Mouse (Mus musculus) A20 (cell line): ENCODE data around the gene Zfp691.

Source experiments
- DNase-seq: peaks from one replicate; pipeline ENCODE4 v3.0.0-alpha.2; 2011; ENCODE audit warnings: low read depth, low spot score

Zfp691 gene

DNA sequence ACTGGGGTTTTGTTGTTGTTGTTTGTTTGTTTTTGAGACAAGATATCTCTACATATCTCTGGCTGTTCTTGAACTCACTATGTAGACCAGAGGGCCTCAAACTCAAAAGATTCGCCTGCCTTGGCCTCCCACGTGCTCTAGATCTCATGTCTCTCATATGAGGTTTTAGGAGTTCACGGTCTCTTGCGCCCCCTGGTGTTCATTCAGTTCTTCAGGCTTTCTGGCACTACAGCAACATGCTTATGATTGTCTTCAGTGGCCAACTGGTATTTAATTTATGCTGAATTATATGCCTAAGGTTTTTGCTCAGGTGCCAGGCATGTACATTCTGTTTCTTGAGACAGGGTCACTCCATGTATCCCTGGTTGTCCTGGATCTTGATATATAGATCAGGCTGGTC, 6.3 kb downstream of the Zfp691 start:
- peak; percentile 87 for DNase-seq

GRCm38 (mm10) chr4:119167068-119167467, 6.9 kb downstream of the Zfp691 start:
- no peak for DNase-seq

DNA sequence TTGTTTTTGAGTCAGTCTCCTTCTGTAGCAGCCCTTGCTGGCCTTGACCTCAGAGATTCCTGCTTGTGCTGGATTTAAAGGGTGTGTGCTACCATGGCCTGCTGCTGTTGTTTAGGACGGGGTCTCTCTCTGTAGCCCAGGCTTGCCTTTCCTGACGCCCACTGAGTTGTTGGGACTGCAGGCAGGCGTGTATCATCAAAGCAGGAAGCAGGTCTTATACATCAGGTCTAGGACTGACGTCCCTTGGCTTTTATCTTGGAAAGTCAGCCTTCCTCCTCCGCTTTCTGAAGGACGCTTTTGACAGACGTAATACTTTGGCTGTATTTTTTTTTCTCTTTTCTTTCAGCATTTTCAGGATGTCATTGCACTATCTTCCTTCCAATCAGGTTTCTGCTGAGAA, 8.1 kb downstream of the Zfp691 start:
- no peak for DNase-seq

DNA sequence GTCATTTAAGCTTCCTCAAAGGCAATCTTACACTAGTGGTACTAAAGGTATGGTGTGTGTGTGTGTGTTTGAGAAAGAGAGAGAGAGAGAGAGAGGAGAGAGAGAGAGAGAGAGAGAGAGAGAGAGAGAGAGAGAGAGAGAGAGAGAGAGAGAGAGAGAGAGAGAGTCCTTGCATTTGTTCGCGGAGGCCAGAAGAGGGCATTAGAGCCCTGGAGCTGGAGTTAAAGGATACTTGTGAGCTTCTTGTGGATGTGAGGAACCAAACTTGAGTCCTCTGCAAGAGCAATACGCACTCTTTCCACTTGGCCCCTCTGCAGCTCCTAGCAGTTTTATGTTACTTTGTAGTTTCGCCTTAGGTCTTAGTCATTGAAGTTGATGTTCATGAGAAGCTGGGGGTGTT, 11.0 kb downstream of the Zfp691 start:
- no peak for DNase-seq

DNA sequence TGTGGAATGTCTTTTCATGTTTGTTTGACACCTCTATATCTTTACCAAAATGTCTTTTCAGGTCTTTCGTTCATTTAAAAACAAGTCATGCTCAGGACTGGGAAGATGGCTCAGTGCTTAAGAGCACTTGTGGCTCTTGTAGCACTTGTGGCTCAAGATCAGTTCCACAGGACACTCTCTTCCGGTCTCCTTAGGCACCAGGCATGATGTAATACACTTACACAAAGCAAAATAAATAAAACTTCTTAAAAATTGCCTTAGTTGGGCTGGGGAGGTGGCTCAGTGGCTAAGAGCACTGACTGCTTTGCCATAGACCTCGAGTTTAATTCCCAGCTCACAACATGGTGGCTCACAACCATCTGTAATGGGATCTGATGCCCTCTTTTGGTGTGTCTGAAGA, 12.6 kb downstream of the Zfp691 start:
- DNase-seq: no peak

- no peak for DNase-seq
Observed at GRCm38 (mm10) chr4:119157891-119158290, 16.1 kb downstream of the Zfp691 start.

DNA sequence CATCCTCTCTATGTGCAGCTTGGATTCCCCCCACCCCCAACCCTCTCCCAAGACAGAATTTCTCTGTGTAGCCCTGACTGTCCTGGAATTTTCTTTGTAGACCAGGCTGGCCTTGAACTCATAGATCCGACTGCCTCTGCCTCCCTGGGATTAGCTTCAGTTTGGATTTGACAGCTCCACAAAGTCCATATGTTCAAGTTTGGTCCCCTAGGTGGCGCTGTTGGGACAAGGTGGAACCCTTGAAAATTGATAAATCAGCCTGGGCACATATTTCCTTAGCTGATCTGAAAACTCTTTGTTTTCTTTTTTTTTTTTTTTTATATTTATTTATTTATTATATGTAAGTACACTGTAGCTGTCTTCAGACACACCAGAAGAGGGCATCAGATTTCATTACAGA, 16.8 kb downstream of the Zfp691 start:
- peak; percentile 68 for DNase-seq

- DNase-seq: no peak
Observed at GRCm38 (mm10) chr4:119148741-119149140, 25.3 kb downstream of the Zfp691 start.

DNA sequence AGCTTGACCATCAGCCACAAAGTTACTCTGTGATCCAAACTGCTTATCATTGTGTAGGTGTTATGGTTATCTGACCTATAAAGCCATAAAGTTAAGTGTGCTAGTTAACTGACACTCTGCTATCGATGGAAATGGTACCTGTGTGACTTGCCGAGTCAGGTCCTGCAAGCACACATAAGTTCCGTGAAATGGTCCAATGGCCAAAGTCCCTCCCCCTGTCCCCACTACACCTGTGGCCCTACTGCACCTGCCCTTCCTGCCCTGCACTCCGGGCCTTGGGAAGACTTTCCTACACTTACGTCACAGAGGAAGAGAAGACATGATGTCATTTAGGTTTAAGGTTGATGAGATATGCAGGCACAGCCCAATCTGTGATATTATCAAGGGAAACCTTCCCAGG, 26.6 kb downstream of the Zfp691 start:
- DNase-seq: no peak

DNA sequence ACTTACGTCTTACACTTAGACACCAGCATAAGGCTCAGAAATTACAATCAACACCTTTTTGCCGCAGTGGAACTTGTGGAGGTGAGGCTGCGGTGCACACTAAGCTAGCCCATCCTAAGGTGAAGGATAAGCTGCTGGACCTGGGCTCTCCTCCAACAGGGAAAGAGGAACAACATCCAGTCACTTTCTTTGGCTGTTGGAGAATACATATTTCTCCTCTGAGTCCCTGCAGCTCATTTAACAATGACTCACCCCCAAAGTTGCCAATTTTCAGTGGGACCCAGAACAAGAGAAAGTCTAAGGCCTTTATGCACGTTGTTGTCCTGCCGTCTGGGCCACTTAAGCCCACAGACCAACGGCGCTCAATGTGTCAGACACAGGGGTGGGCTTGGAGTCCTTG, 27.2 kb downstream of the Zfp691 start:
- DNase-seq: no peak

GRCm38 (mm10) chr4:119142230-119142871, 31.6 kb downstream of the Zfp691 start:
- DNase-seq: peak; percentile 79

GRCm38 (mm10) chr4:119141191-119141590, 32.8 kb downstream of the Zfp691 start:
- DNase-seq: no peak

DNA sequence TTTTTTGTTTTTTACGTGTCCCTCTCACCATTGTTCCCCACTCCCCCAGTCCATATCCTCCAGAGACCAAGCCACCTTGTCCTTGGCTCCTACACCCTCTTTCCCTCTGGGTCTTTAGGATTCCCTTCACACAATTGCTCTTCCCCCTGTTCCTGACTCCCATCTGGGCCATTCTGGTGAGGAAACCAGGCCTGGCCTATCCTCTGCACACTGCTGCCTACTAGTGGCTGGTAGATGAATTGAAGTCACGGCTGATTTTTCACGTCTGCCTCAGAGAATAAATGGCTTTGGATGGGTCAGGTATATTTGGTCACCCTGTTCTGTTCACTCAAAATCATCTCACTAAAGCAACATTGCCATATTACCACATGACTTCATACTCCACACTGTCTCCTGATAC, 33.9 kb downstream of the Zfp691 start:
- peak; percentile 62 for DNase-seq

- no peak for DNase-seq
Observed at GRCm38 (mm10) chr4:119138776-119139175, 35.2 kb downstream of the Zfp691 start.

- DNase-seq: no peak
Observed at GRCm38 (mm10) chr4:119138171-119138570, 35.8 kb downstream of the Zfp691 start.

GRCm38 (mm10) chr4:119137313-119137712, 36.7 kb downstream of the Zfp691 start:
- DNase-seq: no peak

- DNase-seq: no peak
Observed at GRCm38 (mm10) chr4:119133860-119134259, 40.1 kb downstream of the Zfp691 start.

DNA sequence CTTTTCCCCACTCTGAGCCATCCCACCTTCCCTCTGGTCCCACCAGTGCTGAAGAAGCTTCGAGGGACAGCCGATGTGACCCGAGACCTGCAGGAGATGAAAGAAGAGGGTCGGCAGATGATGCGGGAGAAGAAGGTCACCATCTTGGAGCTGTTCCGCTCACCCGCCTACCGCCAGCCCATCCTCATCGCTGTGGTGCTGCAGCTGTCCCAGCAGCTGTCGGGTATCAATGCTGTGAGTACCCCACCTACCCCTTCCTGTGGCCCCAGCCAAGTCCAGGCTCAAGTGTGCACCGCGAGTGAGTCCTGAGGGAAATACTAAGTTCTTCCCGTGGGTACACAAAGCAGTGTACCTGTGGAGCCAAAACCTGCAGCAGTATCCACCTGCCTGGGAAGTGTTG, 40.7 kb downstream of the Zfp691 start:
- no peak for DNase-seq

GRCm38 (mm10) chr4:119131189-119131910, 42.6 kb downstream of the Zfp691 start:
- DNase-seq: peak; percentile 8

- DNase-seq: no peak
Observed at GRCm38 (mm10) chr4:119129096-119129495, 44.9 kb downstream of the Zfp691 start.

DNA sequence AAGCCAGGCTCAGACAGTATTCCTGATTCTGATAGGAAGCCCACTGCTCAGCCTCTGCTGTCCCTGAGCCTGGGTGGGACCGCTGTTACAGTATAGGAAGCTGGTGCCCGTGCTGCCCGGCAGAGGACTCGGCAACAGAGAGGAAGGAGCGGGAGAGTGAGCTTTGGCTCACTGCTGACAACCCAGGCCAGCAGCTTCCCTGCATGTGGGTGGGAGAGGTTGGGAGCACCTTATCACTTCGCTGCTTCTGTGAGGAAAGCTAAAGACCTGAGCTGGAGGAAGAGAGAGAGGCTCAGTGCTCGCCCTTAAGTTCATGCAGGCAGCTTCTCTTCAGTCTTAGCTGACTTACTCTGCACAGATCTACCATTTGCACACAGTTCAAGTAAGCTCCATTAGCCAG, 45.4 kb downstream of the Zfp691 start:
- no peak for DNase-seq

DNA sequence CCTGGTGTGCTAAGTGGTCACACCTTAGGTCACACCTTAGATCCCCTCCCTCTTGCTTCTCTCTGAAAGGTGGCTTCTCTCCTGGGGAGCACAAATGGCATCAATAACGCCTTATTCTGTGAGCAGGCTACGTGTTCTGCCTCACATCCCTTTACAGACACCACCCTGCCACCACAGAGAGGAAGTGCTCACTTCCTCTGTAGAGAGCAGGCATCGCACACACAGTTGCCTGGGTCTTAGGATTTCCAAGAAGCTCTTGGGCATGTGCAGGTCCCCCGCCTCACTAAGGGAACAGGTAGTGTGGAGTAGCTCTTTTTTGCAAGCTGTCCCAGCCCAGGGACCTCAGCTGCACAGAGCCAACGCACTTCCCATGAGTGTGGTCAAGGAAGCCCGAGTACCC, 46.8 kb downstream of the Zfp691 start:
- DNase-seq: peak; percentile 88

DNA sequence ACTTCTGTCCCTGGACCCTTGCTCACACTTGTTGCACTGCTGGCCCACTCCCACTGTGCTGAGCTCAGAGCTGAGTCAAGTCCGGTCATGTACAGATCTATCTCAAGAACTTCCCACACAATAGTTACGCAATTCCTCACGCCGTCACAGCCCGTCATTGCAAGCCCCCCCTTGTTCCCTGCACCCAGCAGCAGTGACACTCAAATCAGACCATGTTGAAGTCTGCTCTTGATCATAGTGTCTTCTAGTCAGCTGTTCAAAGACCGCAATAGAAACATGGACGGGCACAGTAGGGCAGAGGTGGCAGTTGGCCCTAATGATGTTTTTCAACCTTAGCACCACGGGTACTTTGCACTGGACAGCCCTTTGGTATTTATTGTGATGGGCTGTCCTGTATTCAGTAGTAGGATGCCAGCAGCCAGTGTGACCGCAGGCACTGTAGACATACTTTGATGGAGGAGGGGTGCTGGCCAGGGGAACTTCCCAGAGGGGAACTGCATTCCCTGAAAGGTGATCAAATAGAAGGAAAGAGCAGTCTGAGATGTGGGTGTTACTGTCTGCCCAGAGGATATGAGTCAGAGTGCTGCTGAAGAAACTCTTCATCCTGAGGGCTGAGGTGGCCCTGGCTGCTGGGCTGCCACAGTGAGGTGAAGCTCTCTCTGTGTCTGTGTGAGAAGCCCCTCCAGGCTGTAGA, 48.3 kb downstream of the Zfp691 start:
- DNase-seq: no peak
